Mouse (Mus musculus) C2C12 (cell line): ENCODE measurements at regions not wholly inside any gene's neighbourhood (a gene's known extent, or its start where the extent isn't known, plus 50 kb on each side); places are given as distances from the start of the nearest gene placed in this dataset.

Experiments used
- H3K27me3 ChIP-seq: one replicate; pipeline ENCODE4 v1.6.1; 2011; ENCODE audit not compliant: control insufficient read depth, insufficient read depth, insufficient read length
- H3K36me3 ChIP-seq: one replicate; pipeline ENCODE4 v1.6.1; 2011; ENCODE audit not compliant: control insufficient read depth, insufficient read depth
- H3K4me3 ChIP-seq: one replicate; pipeline ENCODE4 v1.5.1; 2011; ENCODE audit warnings: mild to moderate bottlenecking, control low read depth; ENCODE audit not compliant: poor library complexity, insufficient read depth, severe bottlenecking
- H3K79me2 ChIP-seq: one replicate; pipeline ENCODE4 v1.6.1; 2011; ENCODE audit not compliant: control insufficient read depth, insufficient read depth
- H3K79me3 ChIP-seq: one replicate; pipeline ENCODE4 v1.6.1; 2011; ENCODE audit warnings: low read depth, control low read depth
- H3ac ChIP-seq: one replicate; pipeline ENCODE3; 2011; ENCODE audit warnings: low read depth; ENCODE audit not compliant: control insufficient read depth, insufficient read length
- CEBPB ChIP-seq: IDR thresholded peaks from one replicate; pipeline ENCODE4 v1.6.1; 2011; ENCODE audit warnings: low read depth, mild to moderate bottlenecking, control low read depth, moderate library complexity
- CTCF ChIP-seq: IDR thresholded peaks from one replicate; pipeline ENCODE4 v1.5.1; 2011; ENCODE audit not compliant: control insufficient read depth, insufficient read depth, insufficient read length
- FOSL1 ChIP-seq: IDR thresholded peaks from one replicate; pipeline ENCODE4 v1.8.0; 2011; ENCODE audit warnings: mild to moderate bottlenecking, low read length; ENCODE audit not compliant: poor library complexity, insufficient read depth, severe bottlenecking
- MAX ChIP-seq: IDR thresholded peaks from one replicate; pipeline ENCODE4 v1.6.1; 2011; ENCODE audit warnings: mild to moderate bottlenecking, control low read depth
- MYOD1 ChIP-seq: IDR thresholded peaks from one replicate; pipeline ENCODE4 v1.6.1; 2011; ENCODE audit warnings: low read depth; ENCODE audit not compliant: control insufficient read depth, insufficient read length
- MYOG ChIP-seq: IDR thresholded peaks from one replicate; pipeline ENCODE4 v1.6.1; 2011; ENCODE audit not compliant: control insufficient read depth, insufficient read length; ENCODE audit errors: extremely low read depth
- USF1 ChIP-seq: IDR thresholded peaks from one replicate; pipeline ENCODE4 v1.6.1; 2011; ENCODE audit warnings: low read depth, mild to moderate bottlenecking, control low read depth, moderate library complexity

DNA sequence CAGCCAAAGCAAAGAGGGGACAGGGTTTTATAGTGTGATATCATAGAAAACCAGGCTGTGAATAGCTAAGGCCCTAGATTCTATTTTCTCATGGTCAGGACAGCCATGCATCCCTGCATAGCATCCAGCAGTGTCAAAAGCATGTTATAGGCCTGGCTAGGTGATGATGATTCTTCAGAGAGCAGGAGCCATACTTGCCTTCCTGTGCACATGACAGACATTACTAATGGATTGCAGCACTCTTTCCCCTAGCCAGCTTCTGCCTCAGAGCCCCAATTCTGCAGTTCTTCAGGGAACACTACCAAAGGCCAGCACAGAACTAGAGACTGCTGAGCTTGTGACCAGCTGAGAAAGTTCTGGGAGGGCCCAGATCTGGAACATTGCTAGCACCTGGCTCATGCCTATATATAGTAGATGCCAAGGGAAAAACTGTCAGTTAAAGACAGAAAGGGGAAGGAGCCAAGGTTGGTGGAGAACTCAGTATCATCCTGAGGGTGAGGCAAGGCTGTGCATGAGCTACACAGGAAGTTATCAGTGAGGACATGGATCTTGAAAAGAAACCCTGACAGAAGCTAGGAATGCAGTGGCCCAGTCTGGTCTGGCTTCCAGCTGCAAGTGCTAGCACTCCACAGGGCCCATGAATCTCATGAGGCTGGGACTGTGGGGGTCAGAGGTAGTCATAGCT lies 95.6 kb downstream of the 1810010D01Rik start:
- H3K79me2 ChIP-seq, result no peaks in the 10 kb centered on the region
- no peaks in the 10 kb centered on the region for H3K27me3 ChIP-seq
- no peak overlapping the region for H3K4me3 ChIP-seq

DNA sequence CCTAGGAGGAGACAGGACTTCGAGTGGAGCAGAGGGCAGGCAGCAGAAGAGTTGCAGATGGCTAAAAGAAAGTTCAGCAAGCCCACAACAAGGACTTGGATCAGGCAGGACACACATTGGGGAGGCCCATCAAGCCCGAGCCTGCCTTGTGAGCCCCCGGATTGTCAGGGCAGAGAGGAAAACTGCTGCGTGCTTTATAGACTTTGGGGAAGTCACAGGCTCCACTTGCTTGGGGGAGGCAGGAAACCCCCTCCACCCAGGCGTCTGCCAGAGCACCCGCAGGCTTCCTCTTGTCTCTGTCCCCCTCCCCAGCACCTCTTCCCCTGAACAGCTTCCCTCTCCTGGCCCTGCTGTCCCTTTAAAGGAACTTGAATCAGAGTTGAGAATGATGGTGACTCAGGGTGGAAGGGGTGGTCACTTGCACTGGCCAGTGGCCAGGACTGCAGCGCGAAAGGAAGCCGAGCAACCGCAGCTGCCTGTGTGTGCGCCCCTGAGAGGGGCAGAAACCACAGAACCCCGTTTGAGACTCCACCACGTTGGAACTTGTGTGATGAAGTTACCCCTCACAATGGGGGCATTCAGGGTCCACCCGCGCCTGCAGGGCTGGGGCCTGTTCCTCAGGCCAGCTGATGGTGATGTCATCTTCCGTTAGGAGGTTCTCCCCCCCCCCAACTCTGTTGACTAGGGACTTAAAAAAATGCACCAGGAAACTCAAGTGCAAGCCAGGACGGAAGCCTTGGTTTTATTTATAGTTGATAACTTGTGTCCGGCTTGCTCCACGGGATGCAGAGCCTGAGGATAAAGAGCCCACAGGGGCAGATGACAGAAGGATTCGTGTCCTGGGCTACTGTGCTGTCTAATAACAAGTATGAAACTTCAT lies 96.4 kb downstream of the 1810010D01Rik start:
- Histone ChIP-seq H3K79me2 (no peaks in the 10 kb centered on the region), H3K27me3 (no peaks in the 10 kb centered on the region), H3K79me3 (no peaks in the 10 kb centered on the region), H3K36me3 (no peaks in the 10 kb centered on the region), H3ac (peak overlapping the region; percentile 64), H3K4me3 (peak overlapping the region; percentile 23)
- TF ChIP-seq CTCF (no peak), CEBPB (no peak), MYOG (no peak), MYOD1 (peak; percentile 75), FOSL1 (no peak), USF1 (no peak), MAX (peak; percentile 72)

More for the DNA sequence above, 95.6 kb downstream of the 1810010D01Rik start:
- Histone ChIP-seq H3ac (peak overlapping the region; percentile 31), H3K36me3 (no peaks in the 10 kb centered on the region), H3K79me3 (no peaks in the 10 kb centered on the region)
- TF ChIP-seq MYOG (no peak), FOSL1 (no peak), CEBPB (no peak), MYOD1 (no peak), MAX (no peak), CTCF (no peak), USF1 (no peak)

DNA sequence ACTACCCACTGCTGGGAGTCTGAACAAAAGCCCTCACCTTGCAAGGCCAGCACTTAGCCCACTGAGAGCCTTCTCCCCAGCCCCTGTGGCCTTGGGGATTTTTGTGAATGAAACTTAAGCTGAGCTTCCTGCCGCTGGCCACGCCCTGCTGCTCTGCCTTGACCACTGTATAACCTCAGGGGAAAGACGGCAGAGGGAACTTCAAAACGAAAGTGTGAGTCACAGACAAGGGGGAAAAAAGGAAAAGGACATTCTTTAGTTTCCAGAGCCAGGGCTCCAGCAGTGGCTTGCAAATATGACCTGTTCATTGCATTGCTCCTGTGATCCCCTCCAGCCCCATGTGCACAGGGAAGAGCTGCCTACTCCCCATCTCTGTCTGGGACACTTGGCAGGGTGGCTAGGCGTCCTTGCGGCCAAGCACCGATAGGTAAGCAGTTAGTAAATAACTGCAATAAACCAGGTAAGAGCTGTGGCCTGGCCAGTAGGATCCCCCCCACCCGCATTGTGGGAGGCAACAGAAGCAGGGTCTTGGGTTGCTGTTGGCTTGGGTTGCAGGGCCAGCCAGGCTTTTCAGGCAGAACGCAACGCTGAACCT lies 97.2 kb downstream of the 1810010D01Rik start:
- H3K79me2 ChIP-seq, result no peaks in the 10 kb centered on the region
- no peaks in the 10 kb centered on the region for H3K79me3 ChIP-seq
- no peak for TF ChIP-seq USF1
- TF ChIP-seq FOSL1, result peak; percentile 27
- peak overlapping the region; percentile 64 for H3ac ChIP-seq
- no peaks in the 10 kb centered on the region for H3K27me3 ChIP-seq
- H3K36me3 ChIP-seq, result no peaks in the 10 kb centered on the region
- H3K4me3 ChIP-seq, result peak overlapping the region; percentile 23

DNA sequence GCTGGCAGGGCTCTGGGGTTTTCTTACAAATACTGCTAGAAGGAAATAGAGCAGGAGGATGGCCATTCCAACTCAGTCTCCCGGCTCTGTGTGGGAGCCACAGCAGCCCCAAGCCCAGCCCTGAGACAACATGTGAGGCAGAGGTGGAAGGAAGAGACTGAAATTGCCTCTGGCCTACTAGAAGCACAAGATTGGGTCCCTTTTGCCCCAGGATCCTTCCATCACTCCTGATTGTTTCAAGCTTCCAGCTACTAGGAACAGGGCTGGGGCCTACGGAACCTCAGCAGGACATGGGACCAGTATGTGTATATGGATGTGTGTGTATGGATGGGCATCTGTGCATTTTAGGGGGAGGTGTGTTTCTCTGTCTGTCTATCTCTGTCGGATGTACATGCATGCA lies 97.9 kb downstream of the 1810010D01Rik start:
- no peaks in the 10 kb centered on the region for H3K36me3 ChIP-seq
- H3K79me2 ChIP-seq, result no peaks in the 10 kb centered on the region
- TF ChIP-seq CTCF, result no peak
- no peak for TF ChIP-seq CEBPB
- no peak for TF ChIP-seq MYOD1
- TF ChIP-seq USF1, result no peak
- no peak for TF ChIP-seq MAX
- TF ChIP-seq MYOG, result no peak
- no peak for TF ChIP-seq FOSL1
- H3K27me3 ChIP-seq, result no peaks in the 10 kb centered on the region
- H3K79me3 ChIP-seq, result no peaks in the 10 kb centered on the region
- H3ac ChIP-seq, result peak overlapping the region; percentile 34
- H3K4me3 ChIP-seq, result no peak overlapping the region

DNA sequence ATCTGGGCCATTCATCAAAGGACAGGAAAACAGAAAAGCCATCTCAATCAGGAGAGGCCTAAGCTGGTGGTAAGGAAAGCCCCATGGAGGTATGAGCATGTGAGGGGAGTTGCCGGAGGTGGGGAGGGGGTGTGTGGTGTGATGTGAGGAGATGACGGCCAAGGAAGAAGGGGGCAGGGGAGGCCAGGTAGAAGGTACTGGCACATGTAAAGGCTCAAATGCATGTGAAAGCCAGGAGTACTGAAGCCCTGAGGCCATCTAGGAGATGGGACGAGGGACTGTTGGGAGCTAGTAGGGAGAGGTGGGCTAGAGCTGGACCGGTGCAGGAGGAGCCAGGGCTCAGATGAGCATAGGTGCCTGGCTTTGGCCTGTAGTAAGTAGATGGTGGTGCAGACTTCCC lies 98.4 kb downstream of the 1810010D01Rik start:
- Histone ChIP-seq H3ac (no peak overlapping the region), H3K79me2 (no peaks in the 10 kb centered on the region), H3K27me3 (no peaks in the 10 kb centered on the region), H3K79me3 (no peaks in the 10 kb centered on the region), H3K36me3 (no peaks in the 10 kb centered on the region), H3K4me3 (no peak overlapping the region)
- TF ChIP-seq CTCF, result no peak
- no peak for TF ChIP-seq FOSL1
- no peak for TF ChIP-seq MYOD1
- no peak for TF ChIP-seq USF1
- TF ChIP-seq MAX, result no peak

DNA sequence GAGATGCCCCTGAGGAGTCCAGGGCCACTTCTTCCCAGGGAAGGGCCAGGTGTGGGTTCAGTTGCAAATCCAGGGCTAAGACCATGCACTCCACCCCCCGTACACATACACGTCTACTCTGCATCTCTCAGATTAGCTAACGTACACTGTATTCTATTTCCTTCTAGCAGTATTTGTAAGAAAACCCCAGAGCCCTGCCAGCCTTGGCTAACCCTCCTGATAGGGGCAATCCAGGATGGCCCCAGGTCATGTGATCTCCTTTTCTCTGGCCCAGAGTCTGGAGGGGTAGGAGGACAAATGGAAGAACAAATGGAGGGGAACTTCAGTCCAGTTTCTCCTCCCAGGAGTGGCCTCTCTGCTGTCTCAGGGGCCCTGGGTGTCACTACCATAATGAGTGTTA lies 98.9 kb downstream of the 1810010D01Rik start:
- TF ChIP-seq CTCF (no peak), USF1 (peak; percentile 48), MYOD1 (no peak)
- Histone ChIP-seq H3ac (no peak overlapping the region), H3K36me3 (no peaks in the 10 kb centered on the region), H3K79me3 (no peaks in the 10 kb centered on the region), H3K4me3 (no peak overlapping the region), H3K79me2 (no peaks in the 10 kb centered on the region), H3K27me3 (no peaks in the 10 kb centered on the region)
